Mouse (Mus musculus) embryo, embryonic 11.5 days (tissue): ENCODE measurements around the gene Apoe.

Experiments
- DNase-seq: peaks from one replicate; pipeline ENCODE4 v3.0.0-alpha.2; 2012; ENCODE audit warnings: low read depth, low spot score

The Apoe gene

GRCm38 (mm10) chr7:19664955-19665841 lies 33.8 kb downstream of the Apoe start, which contains the start of gene Clptm1:
Gene Clptm1 (minus strand): TSS chr7:19665033.
- DNase-seq, result peak; percentile 95

- DNase-seq, result no peak
Measured at GRCm38 (mm10) chr7:19664455-19664954, 34.5 kb downstream of the Apoe start.

GRCm38 (mm10) chr7:19663940-19664339 lies 35.0 kb downstream of the Apoe start:
- DNase-seq, result no peak

- no peak for DNase-seq
Measured at GRCm38 (mm10) chr7:19652614-19653013, 46.4 kb downstream of the Apoe start.

- no peak for DNase-seq
Measured at GRCm38 (mm10) chr7:19651063-19651786, 47.8 kb downstream of the Apoe start.
